Mouse (Mus musculus) brown adipose tissue, adult 24 weeks (tissue): ENCODE results near the gene Ankrd1. TPM values are rescaled to one million over a fixed set of nuclear protein-coding genes. Genes with fewer than 3 reads are reported as not detected.

Experiments
- H3K27ac ChIP-seq: fragments of 200-500 bp; replicated peaks from 2 replicates; pipeline ENCODE4 v1.5.1; 2012; ENCODE audit warnings: low read depth, mild to moderate bottlenecking, low read length
- H3K4me1 ChIP-seq: fragments of 200-500 bp; 2 replicates; pipeline ENCODE4 v1.6.1; 2012; ENCODE audit warnings: low read length, mixed read lengths; ENCODE audit not compliant: control insufficient read depth, insufficient read depth, insufficient read length
- H3K4me3 ChIP-seq: fragments of 200-500 bp; 2 replicates; pipeline ENCODE4 v1.5.1; 2012; ENCODE audit warnings: low read depth, mild to moderate bottlenecking, low read length, moderate library complexity; ENCODE audit not compliant: insufficient read depth
- polyA plus RNA-seq: library from polyadenylated mRNA; stranded (reverse); fragments of >200 nt; gene quantifications from 2 replicates; pipeline ENCODE4 v1.2.4, GENCODE M21; 2012; ENCODE audit not compliant: missing spikeins, insufficient read depth, insufficient read length

Gene Ankrd1
- polyA plus RNA-seq, 1 experiment = not detected

DNA sequence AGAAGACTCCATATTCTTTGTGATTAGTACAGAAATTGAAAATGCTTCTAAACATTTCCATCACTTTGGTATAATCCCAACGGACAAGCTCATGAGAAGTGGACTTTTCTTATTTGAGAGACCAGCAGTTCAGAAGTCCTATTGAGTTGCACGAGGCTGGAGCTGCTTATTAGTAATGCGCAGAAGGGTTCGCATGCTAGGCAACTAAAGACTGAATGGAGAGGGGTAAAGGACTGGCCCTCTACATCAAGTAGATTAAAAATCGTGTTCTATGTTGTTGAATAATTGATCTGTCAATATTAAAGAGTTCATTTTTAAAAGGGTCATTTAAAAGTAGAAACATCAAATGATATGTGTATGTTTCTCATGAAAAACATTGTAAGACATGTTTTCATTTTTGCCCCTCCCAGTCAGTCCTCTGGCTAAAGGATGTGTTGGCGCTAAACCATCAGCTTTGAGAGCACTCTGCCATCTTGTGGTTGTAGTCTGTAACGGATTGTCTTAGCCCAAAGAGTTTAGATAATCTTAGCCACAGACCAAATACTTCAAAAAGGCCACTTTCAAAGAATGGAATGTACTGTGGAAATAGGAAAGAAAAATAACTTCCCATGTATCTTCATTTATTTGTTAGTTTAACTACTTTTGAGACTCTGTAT, 37.2 kb downstream of the Ankrd1 start:
- no peaks in the 10 kb centered on the region for H3K4me1 ChIP-seq
- peak overlapping the region; percentile 42; the same call in 1 of the 2 replicates for H3K4me3 ChIP-seq
- H3K27ac ChIP-seq = no peak overlapping the region

DNA sequence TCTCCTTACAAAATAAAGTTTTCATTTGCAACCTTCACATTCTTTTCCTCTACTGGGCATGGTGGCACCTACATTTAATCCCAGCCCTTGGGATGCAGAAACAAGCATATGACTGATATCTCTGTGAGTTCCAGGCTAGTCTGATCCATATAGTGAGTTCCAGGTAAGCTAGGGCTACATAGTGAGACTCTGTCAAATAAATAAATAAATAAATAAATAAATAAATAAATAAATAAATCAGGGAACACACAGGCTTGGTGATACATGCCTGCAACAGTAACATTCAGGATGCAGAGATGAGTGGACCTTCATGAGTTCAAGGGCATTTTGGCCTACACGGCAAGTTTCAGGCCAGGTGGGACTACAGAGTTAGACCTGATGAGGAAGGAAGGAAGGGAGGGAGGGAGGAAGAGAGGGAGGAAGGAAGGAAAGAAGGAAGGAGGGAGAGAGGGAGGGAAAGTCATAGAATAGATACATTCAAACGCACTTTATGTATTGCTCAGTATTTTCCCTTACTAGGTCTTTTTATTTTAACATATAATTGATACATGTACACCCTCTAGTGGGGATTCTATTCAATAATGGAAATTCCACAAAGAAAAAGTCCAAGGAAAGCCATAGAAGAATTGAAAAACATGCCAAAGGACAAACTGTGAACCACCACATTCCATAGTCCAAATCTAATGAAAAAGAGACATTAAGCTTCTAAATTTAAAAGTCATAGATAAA, 56.9 kb downstream of the Ankrd1 start:
- no peak overlapping the region for H3K4me3 ChIP-seq
- no peak overlapping the region for H3K27ac ChIP-seq

More for the DNA sequence above, 56.9 kb downstream of the Ankrd1 start:
- no peaks in the 10 kb centered on the region for H3K4me1 ChIP-seq

Other genes with a start within 250 kb of the Ankrd1 start
- not detected in 2 replicates for gene Htr7, start 62.6 kb downstream of the Ankrd1 start, polyA plus RNA-seq
- gene Rpp30, start 36.4 kb downstream of the Ankrd1 start, polyA plus RNA-seq = 24.8 and 25.8 TPM in 2 replicates
- gene Pcgf5, start 228.2 kb upstream of the Ankrd1 start, polyA plus RNA-seq = 19.0 and 29.5 TPM in 2 replicates